Mouse (Mus musculus) hindbrain, postnatal 0 days (tissue): ENCODE measurements around the gene Agbl4. TPM values are rescaled to one million over a fixed set of nuclear protein-coding genes. Genes with fewer than 3 reads are reported as not detected.

ENCODE experiments used
- ATAC-seq: fragments of 200-750 bp; cut with Nextera tagmentation; 2 replicates; pipeline ENCODE4 v1.8.0; 2017; ENCODE audit warnings: mild to moderate bottlenecking, moderate TSS enrichment, moderate library complexity
- DNase-seq: peaks from one replicate; pipeline ENCODE4 v3.0.0-alpha.2; 2015; ENCODE audit warnings: low spot score
- H3K27ac ChIP-seq: fragments of 300-500 bp; sonication (generic); 2 replicates; pipeline ENCODE4 v1.5.1; 2014; ENCODE audit warnings: mild to moderate bottlenecking
- H3K27me3 ChIP-seq: fragments of 300-500 bp; sonication (generic); 2 replicates; pipeline ENCODE4 v1.6.1; 2014; ENCODE audit warnings: low read length, mixed read lengths; ENCODE audit not compliant: insufficient read depth
- H3K36me3 ChIP-seq: fragments of 300-500 bp; sonication (generic); 2 replicates; pipeline ENCODE4 v1.6.1; 2014; ENCODE audit warnings: low read length, mixed read lengths; ENCODE audit not compliant: insufficient read depth
- H3K4me1 ChIP-seq: fragments of 300-500 bp; sonication (generic); 2 replicates; pipeline ENCODE4 v1.6.1; 2014; ENCODE audit warnings: antibody characterized with exemption, low read length, mixed read lengths; ENCODE audit not compliant: insufficient read depth
- H3K4me2 ChIP-seq: fragments of 300-500 bp; sonication (generic); 2 replicates; pipeline ENCODE4 v1.6.1; 2014; ENCODE audit warnings: low read depth, mild to moderate bottlenecking, low read length, moderate library complexity, mixed read lengths
- H3K4me3 ChIP-seq: fragments of 300-500 bp; sonication (generic); 2 replicates; pipeline ENCODE4 v1.5.1; 2014; ENCODE audit warnings: low read length
- H3K9ac ChIP-seq: fragments of 300-500 bp; sonication (generic); replicated peaks from 2 replicates; pipeline ENCODE4 v1.6.1; 2014; ENCODE audit warnings: mild to moderate bottlenecking, low read length, moderate library complexity, mixed read lengths
- H3K9me3 ChIP-seq: fragments of 300-500 bp; sonication (generic); 2 replicates; pipeline ENCODE4 v1.6.1; 2016; ENCODE audit warnings: low read length, mixed read lengths
- CTCF ChIP-seq: IDR thresholded peaks from 2 replicates; pipeline ENCODE4 v1.5.1; 2016; ENCODE audit warnings: antibody characterized with exemption, control low read depth, low read depth
- WGBS: fragments of 180-500 bp; shearing (Covaris S2); extraction: QIAGEN DNeasy Blood & Tissue Kit; methylation state at CpG from one replicate; pipeline ENCODE4 v1.1.7; 2014; 5-methylcytosine and 5-hydroxymethylcytosine counted together
- polyA plus RNA-seq: library from polyadenylated mRNA; unstranded; fragments of >200 nt; fragmentation: Nextera tagmentation; extraction: Ambion mirVana; gene quantifications from 2 replicates; pipeline ENCODE4 v1.2.1, GENCODE M21; 2015
- total RNA-seq: library from RNA; depleted of rRNA; stranded (reverse); fragments of >200 nt; gene quantifications from 2 replicates; pipeline ENCODE4 v1.2.3, GENCODE M21; 2014

Agbl4 gene
- total and polyA plus RNA-seq, 2 experiments from 2014 or later: 2.8 to 3.9 TPM

DNA sequence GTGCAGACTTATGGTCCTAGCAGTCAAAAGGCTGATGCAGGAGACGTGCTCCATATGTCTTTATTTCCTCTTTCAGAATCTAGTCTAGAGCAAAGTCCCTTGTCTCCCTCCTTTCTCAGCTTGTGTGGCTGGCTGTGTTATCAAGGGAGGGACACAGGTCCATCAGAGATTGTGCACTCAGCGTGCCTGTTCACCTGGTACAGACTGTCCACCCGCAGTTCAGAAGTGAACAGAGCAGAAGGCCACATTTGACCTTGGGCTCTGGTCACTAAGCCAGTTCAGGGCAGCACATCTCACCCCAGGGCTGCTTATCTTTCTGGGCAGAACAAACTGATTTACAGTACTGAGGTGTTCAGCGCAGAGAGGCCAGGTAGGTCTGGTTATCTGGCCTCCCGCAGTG lies 1054.7 kb downstream of the Agbl4 start:
- H3K27ac ChIP-seq: no peak overlapping the region
- H3K27me3 ChIP-seq: no peaks in the 10 kb centered on the region
- H3K36me3 ChIP-seq: no peaks in the 10 kb centered on the region; the same call in 1 of the 2 replicates
- DNase-seq (no peak), ATAC-seq (no peak)
- no peak overlapping the region for H3K4me2 ChIP-seq
- 92% methylated on average over 5 of the region's 5 CpGs for WGBS
- H3K4me3 ChIP-seq: no peak overlapping the region
- H3K9ac ChIP-seq: no peak overlapping the region
- no peaks in the 10 kb centered on the region for H3K9me3 ChIP-seq
- H3K4me1 ChIP-seq: no peaks in the 10 kb centered on the region
- no peak for TF ChIP-seq CTCF

GRCm38 (mm10) chr4:111453275-111453674 lies 1055.8 kb downstream of the Agbl4 start:
- ATAC-seq (no peak), DNase-seq (no peak)
- Histone ChIP-seq H3K4me3 (no peak overlapping the region), H3K4me2 (no peak overlapping the region), H3K9ac (no peak overlapping the region), H3K36me3 (no peaks in the 10 kb centered on the region; the same call in 1 of the 2 replicates), H3K27ac (no peak overlapping the region), H3K27me3 (no peaks in the 10 kb centered on the region), H3K9me3 (no peaks in the 10 kb centered on the region), H3K4me1 (no peaks in the 10 kb centered on the region)
- TF ChIP-seq CTCF: no peak
- WGBS: 52% methylated on average over 3 of the region's 3 CpGs

DNA sequence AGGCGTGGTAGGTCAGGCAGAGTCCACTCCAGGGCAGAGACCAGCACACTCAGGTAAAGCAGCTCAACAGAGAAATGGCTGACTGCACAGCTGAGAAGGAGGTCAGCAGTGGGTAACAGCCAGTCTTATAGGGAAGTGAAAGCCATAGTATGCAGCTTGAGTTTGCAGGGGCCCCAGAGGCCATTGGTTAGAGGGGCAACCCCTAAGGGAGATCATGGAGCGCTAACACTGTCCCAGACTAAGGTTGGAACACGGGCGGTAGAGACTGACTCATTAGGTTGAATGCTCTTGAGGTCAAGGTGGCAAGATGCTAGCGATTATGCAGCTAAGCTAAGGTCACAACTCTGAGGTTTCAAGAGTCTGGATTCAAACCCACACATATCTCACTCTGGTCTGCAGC lies 1058.2 kb downstream of the Agbl4 start:
- Histone ChIP-seq H3K9ac (no peak overlapping the region), H3K4me2 (no peak overlapping the region), H3K4me1 (no peaks in the 10 kb centered on the region), H3K9me3 (no peaks in the 10 kb centered on the region), H3K27me3 (no peaks in the 10 kb centered on the region), H3K36me3 (no peaks in the 10 kb centered on the region; the same call in 1 of the 2 replicates), H3K4me3 (no peak overlapping the region), H3K27ac (no peak overlapping the region)
- ATAC-seq: no peak
- TF ChIP-seq CTCF: no peak
- 94% methylated on average over 5 of the region's 5 CpGs for whole genome bisulfite sequencing
- DNase-seq: no peak

DNA sequence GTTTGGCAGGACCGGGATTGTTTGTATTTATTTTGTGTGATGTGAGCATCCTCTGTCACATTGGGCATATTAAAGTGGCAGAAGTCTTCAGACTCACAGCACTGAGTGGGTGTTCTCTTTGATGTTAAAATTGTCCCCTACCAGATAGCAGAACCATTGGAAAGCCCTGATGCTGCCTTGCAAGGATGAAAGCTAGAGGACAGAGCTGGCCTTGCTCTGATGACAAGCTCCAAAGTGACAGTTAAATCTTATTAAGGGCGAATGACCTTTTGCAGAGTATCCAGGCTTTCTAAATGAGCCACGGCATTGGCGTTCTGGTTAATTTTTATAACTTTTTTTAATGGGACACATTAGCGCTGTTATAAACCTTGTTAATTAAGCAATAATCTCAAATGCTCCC lies 1060.1 kb downstream of the Agbl4 start:
- Histone ChIP-seq H3K4me1 (no peaks in the 10 kb centered on the region), H3K27ac (no peak overlapping the region), H3K9me3 (no peaks in the 10 kb centered on the region), H3K36me3 (no peaks in the 10 kb centered on the region; the same call in 1 of the 2 replicates), H3K27me3 (no peaks in the 10 kb centered on the region), H3K4me2 (no peak overlapping the region), H3K4me3 (no peak overlapping the region), H3K9ac (no peak overlapping the region)
- DNase-seq (no peak), ATAC-seq (no peak)
- 76% methylated on average over 5 of the region's 5 CpGs for WGBS
- TF ChIP-seq CTCF: no peak

DNA sequence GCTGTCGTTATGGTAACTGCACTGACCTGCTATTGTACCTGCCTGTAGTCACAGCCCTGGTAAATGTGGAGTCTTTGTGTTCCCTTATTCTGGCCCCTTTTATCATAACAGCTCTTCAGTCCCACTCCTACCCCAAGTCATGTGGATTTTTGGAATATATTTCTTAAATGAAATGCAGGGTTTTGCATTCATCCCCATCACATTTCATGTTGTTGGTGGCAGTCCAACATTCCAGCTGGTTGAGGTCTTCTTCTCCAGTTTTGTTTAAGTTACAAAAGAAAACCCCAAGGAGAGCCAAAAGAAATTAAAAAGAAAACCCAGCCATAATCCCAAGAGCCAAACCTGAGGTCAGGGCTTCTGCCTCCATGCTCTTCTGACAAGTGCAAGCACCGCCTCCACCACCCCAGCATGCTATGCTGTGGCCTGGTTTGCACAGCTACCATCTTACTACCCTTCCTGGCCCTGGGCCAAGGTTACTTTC lies 1069.9 kb downstream of the Agbl4 start:
- Histone ChIP-seq H3K36me3 (no peaks in the 10 kb centered on the region), H3K4me1 (no peaks in the 10 kb centered on the region), H3K4me3 (no peak overlapping the region), H3K27me3 (no peaks in the 10 kb centered on the region), H3K9ac (no peak overlapping the region), H3K27ac (no peak overlapping the region), H3K9me3 (no peaks in the 10 kb centered on the region), H3K4me2 (no peak overlapping the region)
- 73% methylated on average over 2 of the region's 2 CpGs for WGBS
- DNase-seq: no peak
- TF ChIP-seq CTCF: no peak
- no peak for ATAC-seq

- Histone ChIP-seq H3K4me2 (no peak overlapping the region), H3K4me3 (no peak overlapping the region), H3K9ac (no peak overlapping the region), H3K4me1 (no peaks in the 10 kb centered on the region), H3K27ac (no peak overlapping the region), H3K27me3 (no peaks in the 10 kb centered on the region), H3K36me3 (no peaks in the 10 kb centered on the region), H3K9me3 (no peaks in the 10 kb centered on the region)
- WGBS: 74% methylated on average over 4 of the region's 4 CpGs
- TF ChIP-seq CTCF: no peak
- ATAC-seq (no peak), DNase-seq (no peak)
Observed at GRCm38 (mm10) chr4:111467796-111468195, 1070.3 kb downstream of the Agbl4 start.

DNA sequence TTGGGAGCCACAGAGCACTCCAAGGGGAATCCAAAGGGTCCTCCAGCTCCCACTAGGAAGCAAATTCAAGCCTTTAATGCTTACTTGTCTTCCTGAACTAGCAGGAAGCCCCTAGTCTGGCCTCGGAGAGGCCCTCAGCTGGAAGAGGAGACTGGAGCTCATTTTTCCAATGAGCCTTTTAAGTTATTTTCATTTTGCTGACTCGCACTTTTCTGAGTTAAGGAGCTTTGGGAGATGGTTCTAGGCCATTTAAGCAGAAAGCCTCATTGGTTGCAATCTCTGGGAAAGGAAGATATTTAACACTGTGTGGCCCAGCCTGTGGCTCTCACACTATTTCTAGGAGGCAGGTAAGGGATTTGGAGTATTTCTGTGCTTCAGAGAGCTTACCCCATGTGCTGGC lies 1072.4 kb downstream of the Agbl4 start:
- Histone ChIP-seq H3K9me3 (no peaks in the 10 kb centered on the region), H3K9ac (no peak overlapping the region), H3K4me2 (no peak overlapping the region), H3K27ac (no peak overlapping the region), H3K27me3 (no peaks in the 10 kb centered on the region), H3K36me3 (no peaks in the 10 kb centered on the region), H3K4me3 (no peak overlapping the region), H3K4me1 (no peaks in the 10 kb centered on the region)
- ATAC-seq (no peak), DNase-seq (peak; percentile 23)
- WGBS: 75% methylated on average over 2 of the region's 2 CpGs
- TF ChIP-seq CTCF: no peak
